Mouse (Mus musculus): ENCODE results near the gene Ppargc1a. TPM values are rescaled to one million over a fixed set of nuclear protein-coding genes. Genes with fewer than 3 reads are reported as not detected.

Gene Ppargc1a
- polyA plus RNA-seq, 1 experiment from 2014 or later, result 3.3 TPM

GRCm38 (mm10) chr5:51584987-51585386 lies 17.5 kb upstream of the Ppargc1a start:
- Histone ChIP-seq H3K9ac (ENCODE audit: low read length) (no peak overlapping the region), H3K27me3 (ENCODE audit: control insufficient read depth, insufficient read depth, low read length) (no peaks in the 10 kb centered on the region), H3K4me2 (no peak overlapping the region), H3K9me3 (ENCODE audit: control insufficient read depth, low read length) (no peaks in the 10 kb centered on the region), H3K4me3 (ENCODE audit: low read depth, low read length) (no peak overlapping the region), H3K36me3 (ENCODE audit: control insufficient read depth, insufficient read depth, low read length) (no peaks in the 10 kb centered on the region), H3K27ac (ENCODE audit: low read depth, low read length) (no peak overlapping the region), H3K4me1 (ENCODE audit: control insufficient read depth, insufficient read depth, low read length) (no peaks in the 10 kb centered on the region)
- 77% methylated on average over 6 of the region's 6 CpGs for WGBS
- no peak for DNase-seq (ENCODE audit: low spot score, missing footprints)
- no peak for ATAC-seq (ENCODE audit: low FRiP score)

GRCm38 (mm10) chr5:51584186-51584585 lies 16.7 kb upstream of the Ppargc1a start:
- Histone ChIP-seq H3K4me3 (ENCODE audit: low read depth, low read length) (no peak overlapping the region), H3K9me3 (ENCODE audit: control insufficient read depth, low read length) (no peaks in the 10 kb centered on the region), H3K4me1 (ENCODE audit: control insufficient read depth, insufficient read depth, low read length) (no peaks in the 10 kb centered on the region), H3K27me3 (ENCODE audit: control insufficient read depth, insufficient read depth, low read length) (no peaks in the 10 kb centered on the region), H3K27ac (ENCODE audit: low read depth, low read length) (no peak overlapping the region), H3K9ac (ENCODE audit: low read length) (no peak overlapping the region), H3K36me3 (ENCODE audit: control insufficient read depth, insufficient read depth, low read length) (no peaks in the 10 kb centered on the region), H3K4me2 (no peak overlapping the region)
- no peak for DNase-seq (ENCODE audit: low spot score, missing footprints)
- ATAC-seq (ENCODE audit: low FRiP score), result no peak
- 90% methylated on average over 3 of the region's 3 CpGs for WGBS

GRCm38 (mm10) chr5:51583632-51584031 lies 16.1 kb upstream of the Ppargc1a start:
- no peak for DNase-seq (ENCODE audit: low spot score, missing footprints)
- 91% methylated on average over 3 of the region's 3 CpGs for WGBS

DNA sequence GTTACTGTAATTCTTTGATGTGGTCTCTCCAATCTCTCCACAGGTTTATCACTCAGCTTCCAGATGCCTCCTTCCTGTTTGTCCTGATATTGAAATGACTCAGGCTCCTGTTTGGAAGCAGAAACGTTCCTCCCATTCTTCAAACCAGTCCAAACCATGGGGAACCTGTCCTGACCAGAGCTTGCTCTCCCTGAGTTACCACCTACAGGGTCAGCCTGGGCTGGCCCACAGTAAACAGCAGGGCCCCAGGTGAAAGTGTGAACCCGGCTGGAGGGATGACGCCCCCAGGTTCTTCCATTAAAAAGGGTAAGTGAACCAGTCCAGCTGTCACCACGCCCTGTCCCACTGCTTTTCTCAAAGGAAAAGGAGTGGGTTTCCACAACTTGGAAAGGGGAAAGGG lies 15.5 kb upstream of the Ppargc1a start:
- H3K36me3 ChIP-seq (ENCODE audit: control insufficient read depth, insufficient read depth, low read length), result no peaks in the 10 kb centered on the region
- H3K4me3 ChIP-seq (ENCODE audit: low read depth, low read length), result no peak overlapping the region
- no peaks in the 10 kb centered on the region for H3K27me3 ChIP-seq (ENCODE audit: control insufficient read depth, insufficient read depth, low read length)
- H3K9me3 ChIP-seq (ENCODE audit: control insufficient read depth, low read length), result no peaks in the 10 kb centered on the region
- no peak overlapping the region for H3K9ac ChIP-seq (ENCODE audit: low read length)
- H3K4me2 ChIP-seq, result no peak overlapping the region
- H3K4me1 ChIP-seq (ENCODE audit: control insufficient read depth, insufficient read depth, low read length), result no peaks in the 10 kb centered on the region
- WGBS, result 46% methylated on average over 4 of the region's 4 CpGs
- ATAC-seq (ENCODE audit: low FRiP score), result no peak
- no peak for DNase-seq (ENCODE audit: low spot score, missing footprints)
- H3K27ac ChIP-seq (ENCODE audit: low read depth, low read length), result no peak overlapping the region

More at GRCm38 (mm10) chr5:51583632-51584031, 16.1 kb upstream of the Ppargc1a start:
- Histone ChIP-seq H3K4me1 (ENCODE audit: control insufficient read depth, insufficient read depth, low read length) (no peaks in the 10 kb centered on the region), H3K4me2 (no peak overlapping the region), H3K27ac (ENCODE audit: low read depth, low read length) (no peak overlapping the region), H3K4me3 (ENCODE audit: low read depth, low read length) (no peak overlapping the region), H3K9ac (ENCODE audit: low read length) (no peak overlapping the region), H3K27me3 (ENCODE audit: control insufficient read depth, insufficient read depth, low read length) (no peaks in the 10 kb centered on the region), H3K36me3 (ENCODE audit: control insufficient read depth, insufficient read depth, low read length) (no peaks in the 10 kb centered on the region), H3K9me3 (ENCODE audit: control insufficient read depth, low read length) (no peaks in the 10 kb centered on the region)
- no peak for ATAC-seq (ENCODE audit: low FRiP score)

DNA sequence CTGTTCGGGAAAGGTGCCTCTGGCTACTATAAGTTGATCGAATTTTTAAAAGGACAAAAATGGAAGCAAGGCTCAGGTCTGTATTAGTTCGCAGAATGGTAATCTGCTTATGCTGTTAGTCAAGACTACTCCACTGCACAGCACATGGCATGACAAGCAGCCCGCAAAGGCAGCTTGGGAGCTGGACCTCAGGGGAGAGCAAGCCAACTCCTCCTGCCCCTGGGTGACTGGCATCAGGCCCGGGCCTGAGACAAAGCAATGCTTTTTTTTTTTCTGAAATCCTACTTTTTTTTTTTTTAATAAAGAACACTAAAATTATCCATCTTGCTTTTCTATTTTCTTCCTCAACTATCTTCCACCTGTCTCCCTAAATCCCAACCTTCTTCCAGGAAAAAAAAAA lies 15.1 kb upstream of the Ppargc1a start:
- no peaks in the 10 kb centered on the region for H3K4me1 ChIP-seq (ENCODE audit: control insufficient read depth, insufficient read depth, low read length)
- no peaks in the 10 kb centered on the region for H3K9me3 ChIP-seq (ENCODE audit: control insufficient read depth, low read length)
- no peak overlapping the region for H3K4me2 ChIP-seq
- WGBS, result 86% methylated on average over 5 of the region's 5 CpGs
- H3K27ac ChIP-seq (ENCODE audit: low read depth, low read length), result no peak overlapping the region
- H3K27me3 ChIP-seq (ENCODE audit: control insufficient read depth, insufficient read depth, low read length), result no peaks in the 10 kb centered on the region
- H3K4me3 ChIP-seq (ENCODE audit: low read depth, low read length), result no peak overlapping the region
- DNase-seq (ENCODE audit: low spot score, missing footprints), result no peak
- no peak for ATAC-seq (ENCODE audit: low FRiP score)
- no peak overlapping the region for H3K9ac ChIP-seq (ENCODE audit: low read length)
- H3K36me3 ChIP-seq (ENCODE audit: control insufficient read depth, insufficient read depth, low read length), result no peaks in the 10 kb centered on the region

DNA sequence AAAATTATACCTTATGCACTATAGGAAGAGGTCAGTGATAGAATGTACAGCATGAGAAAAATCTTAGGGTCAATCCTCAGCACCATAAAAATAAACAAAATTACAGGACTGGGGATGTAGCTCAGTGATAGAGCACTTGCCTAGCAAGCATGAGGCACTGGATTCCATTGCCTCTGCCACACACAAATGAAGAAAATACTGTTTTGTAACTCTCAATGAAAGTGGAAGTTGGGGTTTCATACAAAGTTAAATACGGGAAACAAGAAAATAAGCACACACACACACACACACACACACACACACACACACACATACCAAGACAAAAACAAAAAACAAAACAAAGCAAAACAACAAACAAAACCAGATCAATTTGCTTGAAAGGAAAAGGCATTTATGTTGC lies 10.1 kb upstream of the Ppargc1a start:
- no peak overlapping the region for H3K4me3 ChIP-seq (ENCODE audit: low read depth, low read length)

DNA sequence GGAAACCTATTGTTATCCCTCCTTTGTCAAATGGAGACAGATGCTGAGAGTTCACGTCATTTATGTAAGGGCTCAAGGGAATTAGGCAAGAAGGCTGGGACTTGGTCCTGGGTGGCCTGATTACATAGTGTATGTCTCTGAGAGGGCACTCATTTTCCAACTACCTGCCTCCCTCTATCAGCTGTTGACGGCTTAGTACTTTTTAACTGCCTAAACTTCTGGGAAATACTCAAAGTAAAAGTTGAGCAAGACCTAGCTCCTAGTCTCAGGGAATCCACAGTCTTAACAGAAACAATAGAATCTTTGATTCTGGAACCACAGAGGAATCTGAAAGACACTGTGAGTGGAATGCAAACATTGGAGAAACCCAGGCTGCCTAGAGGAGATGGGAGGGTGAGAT lies 6.2 kb upstream of the Ppargc1a start:
- DNase-seq (ENCODE audit: low spot score, missing footprints), result no peak
- no peak for ATAC-seq (ENCODE audit: low FRiP score)
- H3K27me3 ChIP-seq (ENCODE audit: control insufficient read depth, insufficient read depth, low read length), result no peaks in the 10 kb centered on the region
- no peaks in the 10 kb centered on the region for H3K36me3 ChIP-seq (ENCODE audit: control insufficient read depth, insufficient read depth, low read length)
- no peaks in the 10 kb centered on the region for H3K4me1 ChIP-seq (ENCODE audit: control insufficient read depth, insufficient read depth, low read length)
- no peak overlapping the region for H3K9ac ChIP-seq (ENCODE audit: low read length)
- H3K4me2 ChIP-seq, result no peak overlapping the region
- no peak overlapping the region for H3K4me3 ChIP-seq (ENCODE audit: low read depth, low read length)
- no peaks in the 10 kb centered on the region for H3K9me3 ChIP-seq (ENCODE audit: control insufficient read depth, low read length)
- no peak overlapping the region for H3K27ac ChIP-seq (ENCODE audit: low read depth, low read length)
- WGBS, result 46% methylated on average over 2 of the region's 2 CpGs

More for the DNA sequence above, 10.1 kb upstream of the Ppargc1a start:
- ATAC-seq (ENCODE audit: low FRiP score), result no peak
- Histone ChIP-seq H3K36me3 (ENCODE audit: control insufficient read depth, insufficient read depth, low read length) (no peaks in the 10 kb centered on the region), H3K27me3 (ENCODE audit: control insufficient read depth, insufficient read depth, low read length) (no peaks in the 10 kb centered on the region), H3K4me1 (ENCODE audit: control insufficient read depth, insufficient read depth, low read length) (no peaks in the 10 kb centered on the region), H3K9ac (ENCODE audit: low read length) (no peak overlapping the region), H3K9me3 (ENCODE audit: control insufficient read depth, low read length) (no peaks in the 10 kb centered on the region), H3K27ac (ENCODE audit: low read depth, low read length) (no peak overlapping the region), H3K4me2 (no peak overlapping the region)
- 85% methylated on average over 1 of the region's 1 CpGs for WGBS
- no peak for DNase-seq (ENCODE audit: low spot score, missing footprints)

GRCm38 (mm10) chr5:51568198-51568690 lies 718 bp upstream of the Ppargc1a start:
- no peaks in the 10 kb centered on the region for H3K36me3 ChIP-seq (ENCODE audit: control insufficient read depth, insufficient read depth, low read length)
- H3K4me3 ChIP-seq (ENCODE audit: low read depth, low read length), result no peak overlapping the region
- no peak overlapping the region for H3K9ac ChIP-seq (ENCODE audit: low read length)
- DNase-seq (ENCODE audit: low spot score, missing footprints), result no peak
- no peak overlapping the region for H3K27ac ChIP-seq (ENCODE audit: low read depth, low read length)
- H3K4me1 ChIP-seq (ENCODE audit: control insufficient read depth, insufficient read depth, low read length), result peaks cover 7% of the 10 kb centered on the region; the same call in 1 of the 2 replicates
- 33% methylated on average over 8 of the region's 8 CpGs for WGBS
- H3K9me3 ChIP-seq (ENCODE audit: control insufficient read depth, low read length), result no peaks in the 10 kb centered on the region
- ATAC-seq (ENCODE audit: low FRiP score), result peak; percentile 70; the same call in 1 of the 2 replicates
- no peaks in the 10 kb centered on the region for H3K27me3 ChIP-seq (ENCODE audit: control insufficient read depth, insufficient read depth, low read length)
- no peak overlapping the region for H3K4me2 ChIP-seq

GRCm38 (mm10) chr5:51565672-51566071 lies 1.9 kb downstream of the Ppargc1a start:
- H3K27ac ChIP-seq (ENCODE audit: low read depth, low read length), result no peak overlapping the region
- peak; percentile 78 for DNase-seq (ENCODE audit: low spot score, missing footprints)
- 76% methylated on average over 2 of the region's 2 CpGs for WGBS
- no peak overlapping the region for H3K4me3 ChIP-seq (ENCODE audit: low read depth, low read length)
- no peaks in the 10 kb centered on the region for H3K36me3 ChIP-seq (ENCODE audit: control insufficient read depth, insufficient read depth, low read length)
- H3K9me3 ChIP-seq (ENCODE audit: control insufficient read depth, low read length), result no peaks in the 10 kb centered on the region
- no peak for ATAC-seq (ENCODE audit: low FRiP score)
- no peak overlapping the region for H3K9ac ChIP-seq (ENCODE audit: low read length)
- no peaks in the 10 kb centered on the region for H3K27me3 ChIP-seq (ENCODE audit: control insufficient read depth, insufficient read depth, low read length)
- H3K4me2 ChIP-seq, result no peak overlapping the region
- peaks cover 7% of the 10 kb centered on the region; the same call in 1 of the 2 replicates for H3K4me1 ChIP-seq (ENCODE audit: control insufficient read depth, insufficient read depth, low read length)
